Mouse (Mus musculus) embryo, embryonic 10.5 days (tissue): ENCODE data around the gene Ptms.

Experiments used
- DNase-seq: peaks from one replicate; pipeline ENCODE4 v3.0.0-alpha.2; 2015; ENCODE audit warnings: low spot score

Gene Ptms

DNA sequence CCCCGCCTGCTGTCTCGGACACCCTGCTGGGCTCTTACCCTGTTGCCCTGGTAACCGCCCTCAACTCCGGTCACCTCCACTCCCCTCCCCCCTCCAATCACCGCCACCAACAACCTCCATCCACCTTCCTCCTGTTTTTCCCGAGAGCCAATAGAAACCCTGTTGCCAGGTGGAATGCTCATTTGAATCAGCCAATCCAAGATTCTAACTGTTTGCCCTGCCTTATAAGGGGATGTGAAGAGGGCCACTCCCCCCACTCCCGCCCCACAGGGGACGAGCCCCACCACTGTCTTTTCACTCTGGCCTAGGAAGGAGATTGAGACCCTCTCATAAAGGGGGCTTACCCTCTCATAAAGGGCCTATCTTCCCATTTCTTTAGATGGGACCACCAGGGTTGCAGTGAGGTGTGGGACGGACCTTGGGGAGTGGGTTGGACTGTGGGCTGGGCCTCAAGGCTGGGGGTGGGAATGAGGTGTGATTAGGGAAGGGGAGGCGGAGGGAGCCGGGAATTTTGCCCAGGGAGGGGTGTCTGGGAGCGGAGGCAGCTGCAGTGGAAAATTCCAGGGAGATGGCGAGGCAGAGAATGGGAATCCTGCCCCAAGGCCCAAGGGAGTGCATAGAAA is at the start of gene Ptms:
Ptms (minus strand) TSS at position 409 of the 623 bp plus-strand sequence.
- peak; percentile 99 for DNase-seq

DNA sequence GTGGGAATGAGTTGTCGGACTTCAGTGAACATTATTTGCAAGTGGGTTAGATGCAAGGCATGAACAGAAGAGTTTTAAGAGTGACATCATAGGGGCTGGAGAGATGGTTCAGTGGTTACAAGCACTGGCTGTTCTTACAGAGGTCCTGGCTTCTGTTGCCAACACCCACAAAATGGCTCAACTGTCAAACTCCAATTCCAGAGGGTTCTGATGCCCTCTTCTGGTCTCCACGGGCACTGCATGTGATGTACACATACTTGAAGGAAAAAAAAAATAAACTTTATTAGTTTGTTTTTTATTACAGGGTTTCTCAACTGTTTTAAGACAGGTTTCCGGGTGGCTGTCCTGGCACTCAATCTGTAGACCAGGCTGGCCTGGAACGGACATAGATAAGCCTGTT is 47.9 kb upstream of the Ptms start:
- peak; percentile 77 for DNase-seq

DNA sequence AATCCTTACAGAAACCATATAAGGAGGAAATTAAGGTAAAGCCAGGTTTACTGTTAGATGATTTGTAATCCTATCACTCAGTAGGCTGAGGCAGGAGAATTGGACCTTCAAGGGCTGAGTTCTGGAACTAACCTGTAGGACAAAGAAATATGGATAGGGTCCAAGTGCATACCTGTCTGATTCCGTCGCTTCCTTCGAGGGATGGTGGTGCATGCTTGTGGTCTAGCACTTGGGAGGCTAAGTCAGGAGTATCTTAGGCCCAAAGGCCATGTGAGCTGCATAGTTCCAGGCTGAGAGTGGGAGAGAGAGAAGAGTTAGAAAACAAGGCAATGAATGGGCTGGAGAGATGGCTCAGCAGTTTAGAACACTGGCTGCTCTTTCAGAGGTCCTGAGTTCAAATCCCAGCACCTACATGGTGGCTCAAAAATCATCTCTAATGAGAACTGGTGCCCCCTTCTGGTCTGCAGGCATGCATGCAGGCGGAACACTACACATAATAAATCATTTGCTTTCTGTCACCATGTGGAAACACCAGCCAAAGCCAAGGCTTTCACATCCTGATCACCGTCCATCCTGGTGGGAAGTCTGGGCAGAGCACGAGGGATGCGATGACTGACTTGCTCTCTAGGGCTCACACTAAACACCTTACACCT is 46.7 kb upstream of the Ptms start:
- DNase-seq: peak; percentile 6

DNA sequence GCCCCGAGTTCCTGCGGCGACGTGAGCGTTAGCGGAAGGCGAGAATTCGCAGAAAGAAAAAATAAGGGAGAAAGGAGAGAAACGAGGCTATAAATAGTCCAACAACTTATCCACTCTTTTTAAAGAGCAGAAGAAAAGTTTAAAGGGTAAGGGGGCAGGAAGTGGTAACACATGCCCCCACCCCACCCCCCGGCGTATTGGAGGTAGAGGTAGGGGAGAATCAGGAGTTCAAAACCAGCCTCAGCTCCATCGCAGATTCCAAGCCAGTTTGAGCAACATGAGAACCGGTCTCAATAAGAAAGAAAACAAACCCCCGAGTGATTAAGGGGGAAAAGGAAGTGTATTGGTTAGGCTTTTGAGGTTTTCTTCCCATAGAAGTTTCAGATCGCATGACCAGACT is 45.8 kb upstream of the Ptms start:
- peak; percentile 34 for DNase-seq

DNA sequence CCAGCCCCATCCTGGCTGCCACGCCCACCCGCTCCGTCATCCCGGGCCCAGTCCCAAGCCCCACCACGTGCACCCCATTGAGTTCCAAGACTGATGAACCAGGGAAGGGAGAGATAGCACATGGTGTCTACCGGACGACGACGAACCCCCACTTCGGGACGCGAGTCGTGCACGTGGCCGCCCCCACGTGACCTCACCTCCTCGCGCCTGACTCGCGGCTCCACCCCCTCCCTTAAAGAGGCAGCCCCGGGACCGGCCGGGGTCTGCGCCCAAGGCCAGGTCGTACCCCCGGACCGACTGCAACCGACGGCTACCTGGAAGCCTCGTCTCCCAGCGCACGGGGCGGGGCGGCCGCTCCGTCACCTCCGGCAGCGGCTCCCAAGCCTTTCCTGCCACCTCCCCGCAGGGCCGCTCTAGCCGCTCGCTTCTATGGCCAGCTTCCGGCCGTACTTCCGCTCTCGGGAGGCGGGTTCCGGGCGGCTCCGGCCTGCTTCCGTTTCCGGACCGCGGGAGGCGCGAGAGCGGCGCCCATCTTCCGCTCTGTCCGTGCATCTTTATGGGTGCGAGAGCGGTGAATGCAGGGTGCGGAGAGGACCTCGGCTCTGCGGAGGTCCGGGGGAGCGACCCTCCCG is 45.3 kb upstream of the Ptms start, which contains the start of gene Cops7a:
Cops7a (minus strand) TSS at position 451 of the 632 bp plus-strand sequence.
- DNase-seq: peak; percentile 95

DNA sequence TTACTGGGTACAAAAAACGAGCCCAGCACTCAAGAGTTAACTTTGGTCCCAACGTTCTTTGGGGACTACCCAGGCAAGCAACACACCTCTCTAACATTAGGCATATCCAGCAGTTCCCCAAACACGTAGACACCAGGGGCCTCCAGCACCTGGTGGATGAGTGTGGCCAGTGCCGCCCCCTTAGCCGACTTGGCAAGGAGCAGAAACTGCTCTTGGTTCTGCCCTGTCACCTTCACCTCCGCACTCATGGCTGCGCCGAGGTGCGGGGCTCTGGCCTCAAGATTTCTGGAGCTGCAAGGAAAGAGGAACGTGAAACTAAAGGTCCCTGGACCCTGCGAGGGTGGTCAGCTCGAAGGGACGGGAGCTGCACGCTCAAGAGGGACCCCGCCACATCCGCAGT is 44.7 kb upstream of the Ptms start:
- DNase-seq: peak; percentile 11

DNA sequence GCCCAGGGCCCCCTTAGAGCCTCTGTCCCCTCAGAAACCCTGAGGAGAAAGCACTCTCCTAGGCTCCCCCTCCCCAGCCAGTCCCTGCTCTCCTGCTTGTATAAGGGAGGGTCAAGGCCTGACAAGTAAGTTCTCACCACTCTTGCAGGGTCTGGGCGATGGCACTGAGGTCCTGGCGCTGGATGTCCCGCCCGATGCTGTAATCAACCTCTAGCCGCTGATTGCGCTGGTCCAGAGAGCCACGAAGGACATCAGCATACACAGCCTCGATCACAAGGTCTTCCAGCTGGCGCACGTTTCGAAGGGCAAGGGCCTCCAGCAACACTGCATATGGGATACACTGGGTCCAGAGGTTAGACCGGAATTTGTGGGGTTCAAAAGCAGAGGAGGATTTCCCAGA is 41.1 kb upstream of the Ptms start:
- no peak for DNase-seq

DNA sequence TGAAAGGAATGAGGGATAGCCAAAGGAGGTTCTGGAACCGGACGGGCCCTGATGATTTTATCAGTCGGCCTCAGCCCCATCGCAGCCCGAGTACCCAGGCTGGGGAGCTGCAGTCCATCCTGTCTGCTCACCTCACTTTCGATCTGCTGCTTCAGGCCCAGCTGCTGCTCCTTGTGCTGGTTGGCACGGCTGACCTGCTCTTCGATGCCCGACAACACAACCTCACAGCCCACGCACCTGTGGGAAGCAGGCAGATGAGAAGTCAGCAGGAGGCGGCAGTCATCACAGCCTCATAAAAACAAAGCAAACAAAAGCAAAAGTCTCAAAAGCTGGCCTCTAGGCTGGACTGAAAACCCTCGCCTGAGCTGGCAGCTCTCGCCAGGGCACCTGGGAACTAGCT is 40.1 kb upstream of the Ptms start:
- DNase-seq: no peak

DNA sequence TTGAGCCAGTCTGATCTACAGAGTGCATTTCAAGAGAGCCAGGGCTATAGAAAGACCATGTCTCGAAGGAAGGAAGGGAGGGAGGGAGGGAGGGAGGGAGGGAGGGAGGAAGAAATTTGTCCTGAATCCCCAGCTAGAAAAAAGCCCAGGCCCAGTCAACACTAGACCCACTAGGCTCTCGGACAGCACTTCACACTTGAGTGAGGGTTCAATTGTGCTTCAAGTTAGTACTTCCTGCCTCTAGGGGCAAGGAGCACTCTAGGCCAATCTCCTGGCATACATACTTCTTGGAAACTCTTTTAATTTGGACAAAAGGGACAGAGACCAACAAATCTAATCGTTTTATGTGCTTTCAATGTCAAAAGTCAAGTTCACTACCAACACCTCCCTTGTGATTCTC is 38.2 kb upstream of the Ptms start:
- DNase-seq: no peak

DNA sequence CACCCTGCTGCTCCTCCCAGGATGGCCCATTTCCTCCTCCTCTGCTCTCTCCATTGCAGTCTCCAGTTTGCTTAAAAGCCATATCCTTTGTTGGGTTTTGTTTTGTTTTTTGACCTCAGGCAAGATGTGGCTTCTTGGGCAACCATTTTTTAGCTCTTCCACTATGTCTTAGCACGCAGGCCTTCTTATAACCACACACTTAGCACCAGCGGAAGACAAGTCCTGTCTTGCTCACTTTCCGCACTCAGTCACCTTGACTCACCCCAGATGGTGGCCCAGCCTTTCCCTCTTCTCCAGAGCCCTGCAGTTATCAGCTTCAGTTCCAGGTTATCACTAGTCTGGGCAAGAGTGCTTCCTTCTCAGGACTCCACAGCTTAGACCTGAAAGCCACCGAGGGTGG is 35.3 kb upstream of the Ptms start:
- no peak for DNase-seq

DNA sequence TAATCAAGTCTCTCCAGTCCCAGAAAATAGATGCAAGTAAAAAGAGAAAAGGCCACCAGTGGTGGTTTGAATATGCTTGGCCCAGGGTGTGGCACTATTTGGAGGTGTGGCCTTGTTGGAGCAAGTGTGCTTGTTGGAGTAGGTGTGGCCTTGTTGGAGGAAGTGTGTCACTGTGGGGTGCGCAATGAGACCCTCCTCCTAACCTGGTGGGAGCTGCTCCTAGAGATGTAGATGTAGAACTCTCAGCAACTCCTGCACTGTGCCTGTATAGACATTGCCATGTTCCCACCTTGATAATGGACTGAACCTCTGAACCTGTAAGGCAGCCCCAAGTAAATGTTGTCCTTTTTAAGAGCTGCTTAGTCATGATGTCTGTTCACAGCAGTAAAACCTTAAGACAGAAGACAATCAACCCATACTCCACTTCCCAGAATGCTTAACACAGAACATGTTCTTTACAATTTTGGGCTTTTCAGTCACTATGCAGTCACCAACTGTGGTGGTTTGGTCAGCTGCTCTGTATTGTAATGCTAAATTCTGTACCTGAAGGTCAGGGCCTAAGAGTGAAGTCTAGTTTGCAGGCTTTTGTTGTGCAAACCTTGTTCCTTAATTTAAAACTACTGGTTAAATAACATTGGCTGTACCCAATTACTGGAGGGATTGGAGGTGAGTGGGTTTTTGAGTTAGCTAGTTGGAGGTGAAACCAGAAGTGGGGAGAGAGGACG is 34.2 kb upstream of the Ptms start:
- no peak for DNase-seq

DNA sequence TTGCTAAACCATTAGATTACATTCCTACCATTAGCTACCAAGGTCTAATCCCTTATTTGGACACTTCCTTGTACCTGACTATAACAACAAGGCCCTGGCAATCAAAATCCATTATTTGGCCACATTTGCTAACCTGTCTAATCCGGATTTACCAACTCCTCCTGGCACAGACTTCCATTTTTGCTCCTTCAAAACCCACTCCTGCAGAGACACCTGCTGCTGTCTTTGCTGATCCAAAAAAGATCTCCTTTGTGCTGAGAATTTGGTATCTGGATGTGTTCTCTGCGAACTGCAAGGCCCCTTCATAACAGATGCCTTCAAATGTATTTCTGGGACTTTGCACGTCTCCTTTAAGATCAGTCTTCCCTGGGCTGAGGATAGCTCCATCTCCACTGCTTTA is 23.6 kb upstream of the Ptms start:
- no peak for DNase-seq

DNA sequence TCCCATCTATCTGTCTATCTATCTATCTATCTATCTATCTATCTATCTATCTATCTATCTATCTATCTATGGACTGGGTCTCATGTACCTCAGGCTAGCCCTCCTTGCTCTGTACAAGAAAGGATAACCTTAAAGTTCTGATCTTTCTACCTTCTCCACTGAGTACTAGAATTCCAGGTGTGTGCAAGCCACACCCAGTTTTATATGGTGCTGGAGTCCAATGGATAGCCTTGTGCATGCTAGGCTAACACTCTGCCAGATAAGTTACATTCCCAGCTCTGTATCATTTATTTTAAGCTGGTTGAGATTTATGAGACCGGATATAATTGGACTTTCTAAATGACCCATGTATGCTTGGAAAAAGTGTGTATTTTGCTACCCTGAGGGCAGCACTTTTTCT is 21.8 kb upstream of the Ptms start:
- DNase-seq: no peak

DNA sequence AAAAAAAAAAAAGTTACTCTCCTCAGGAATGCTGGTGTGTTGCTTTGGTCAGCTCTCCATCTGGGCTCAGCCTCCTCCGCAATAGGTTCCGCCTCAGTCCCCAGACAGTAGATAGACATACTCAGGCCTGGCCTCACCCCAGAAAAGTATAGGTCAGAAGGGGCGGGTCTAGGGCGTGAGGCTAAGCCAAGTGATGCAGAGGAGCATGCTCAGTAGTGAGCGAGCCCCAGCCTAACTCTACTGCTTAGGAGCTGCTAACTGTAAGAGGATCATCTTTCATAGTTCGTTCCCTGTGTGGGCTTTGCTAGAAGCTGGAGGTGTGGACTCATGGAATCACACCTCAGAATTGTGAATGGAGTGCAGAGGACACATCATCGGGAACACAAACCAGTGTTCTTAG is 18.7 kb upstream of the Ptms start:
- no peak for DNase-seq

DNA sequence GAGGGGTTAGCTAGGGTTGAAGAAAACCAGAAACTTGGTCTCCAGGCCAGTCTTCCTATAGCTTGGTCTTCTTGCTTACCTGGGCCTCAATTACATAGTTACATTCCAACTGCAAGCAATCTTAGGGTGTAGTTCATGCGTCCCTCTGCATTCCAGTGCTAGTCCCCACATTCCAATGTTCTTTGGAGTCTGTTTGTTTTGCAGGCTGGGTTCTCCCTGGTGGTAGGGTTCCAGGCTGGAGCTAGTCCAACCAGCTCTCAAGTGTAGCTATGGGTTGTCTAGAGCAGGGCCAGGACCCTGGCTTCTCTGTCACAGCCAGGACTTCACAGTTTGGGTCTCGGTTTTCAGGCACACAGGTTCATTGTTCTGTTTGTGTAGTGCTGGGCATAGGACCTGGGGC is 17.6 kb upstream of the Ptms start:
- DNase-seq: no peak

DNA sequence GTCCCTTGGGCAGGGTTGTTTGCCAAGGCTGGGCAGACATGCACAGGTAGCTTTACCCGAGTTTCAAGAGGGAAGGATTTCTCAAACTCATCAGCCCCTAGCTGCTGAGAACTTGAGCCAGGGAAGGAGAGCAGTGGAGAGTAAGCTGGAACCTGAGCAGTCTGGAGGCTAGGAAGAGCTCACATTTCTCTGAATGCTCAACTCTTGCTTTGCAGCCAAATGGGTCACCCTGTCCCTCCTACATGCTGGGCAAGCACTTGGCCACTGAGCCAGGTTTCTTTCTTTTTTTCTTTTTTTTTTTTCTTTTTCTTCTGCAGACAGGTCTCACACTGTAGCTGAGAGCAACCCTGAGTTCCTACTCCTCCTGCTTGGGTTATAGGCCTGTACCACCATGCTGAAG is 16.8 kb upstream of the Ptms start:
- DNase-seq: no peak

DNA sequence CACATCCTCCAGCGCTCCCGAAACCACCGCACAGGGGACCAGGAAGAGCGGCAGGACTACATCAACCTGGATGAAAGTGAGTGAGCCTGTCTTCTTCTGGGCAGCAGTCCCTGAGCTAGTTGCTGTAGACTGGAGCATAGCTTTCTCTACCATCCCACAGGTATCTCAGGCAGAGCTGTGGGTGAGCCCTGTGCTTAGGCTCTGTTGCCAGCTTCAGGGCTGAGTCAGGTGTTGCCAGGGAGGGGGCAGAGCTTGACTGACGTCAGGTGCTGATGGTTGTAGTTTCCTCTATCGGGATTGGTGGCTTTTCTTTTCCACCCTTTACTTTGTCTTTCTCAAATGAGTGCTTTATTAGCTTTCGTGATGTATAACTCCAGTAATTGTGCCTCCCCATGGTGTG is 14.8 kb upstream of the Ptms start:
- DNase-seq: no peak

DNA sequence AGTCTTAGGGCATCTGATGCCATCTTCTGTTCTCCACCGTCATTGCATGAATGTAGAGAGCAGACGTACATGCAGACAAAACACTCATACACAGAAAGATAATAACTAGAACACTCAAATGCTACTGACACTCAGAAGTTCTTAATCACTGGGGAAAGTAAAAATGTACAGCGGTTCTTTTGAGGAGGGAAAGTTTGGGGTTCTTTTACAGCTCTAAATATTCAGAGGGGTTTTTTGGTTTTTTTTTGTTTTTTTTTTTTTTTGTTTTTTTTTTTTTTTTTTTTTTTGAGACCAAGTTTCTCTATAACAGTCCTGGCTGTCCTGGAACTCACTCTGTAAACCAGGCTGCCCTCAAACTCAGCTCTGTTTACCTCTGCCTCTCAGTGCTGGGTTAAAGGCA is 13.2 kb upstream of the Ptms start:
- DNase-seq: no peak

DNA sequence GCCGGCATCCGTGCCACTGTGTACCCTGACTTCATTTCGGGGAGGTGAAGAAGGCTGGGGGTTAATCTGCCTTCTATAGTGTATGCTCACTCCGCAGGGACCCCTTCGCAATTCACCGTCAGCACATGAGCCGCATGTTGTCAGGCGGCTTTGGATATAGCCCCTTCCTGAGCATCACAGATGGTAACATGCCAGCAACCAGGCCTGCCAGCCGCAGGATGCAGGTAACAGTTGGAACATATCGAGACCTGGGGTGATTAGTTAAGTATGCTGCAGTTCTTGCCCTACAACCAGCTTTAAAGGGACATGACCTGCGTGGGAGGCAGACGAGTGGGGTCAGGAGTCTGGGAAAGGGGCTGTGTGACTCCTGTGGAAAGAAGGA is 12.4 kb upstream of the Ptms start:
- DNase-seq: no peak

DNA sequence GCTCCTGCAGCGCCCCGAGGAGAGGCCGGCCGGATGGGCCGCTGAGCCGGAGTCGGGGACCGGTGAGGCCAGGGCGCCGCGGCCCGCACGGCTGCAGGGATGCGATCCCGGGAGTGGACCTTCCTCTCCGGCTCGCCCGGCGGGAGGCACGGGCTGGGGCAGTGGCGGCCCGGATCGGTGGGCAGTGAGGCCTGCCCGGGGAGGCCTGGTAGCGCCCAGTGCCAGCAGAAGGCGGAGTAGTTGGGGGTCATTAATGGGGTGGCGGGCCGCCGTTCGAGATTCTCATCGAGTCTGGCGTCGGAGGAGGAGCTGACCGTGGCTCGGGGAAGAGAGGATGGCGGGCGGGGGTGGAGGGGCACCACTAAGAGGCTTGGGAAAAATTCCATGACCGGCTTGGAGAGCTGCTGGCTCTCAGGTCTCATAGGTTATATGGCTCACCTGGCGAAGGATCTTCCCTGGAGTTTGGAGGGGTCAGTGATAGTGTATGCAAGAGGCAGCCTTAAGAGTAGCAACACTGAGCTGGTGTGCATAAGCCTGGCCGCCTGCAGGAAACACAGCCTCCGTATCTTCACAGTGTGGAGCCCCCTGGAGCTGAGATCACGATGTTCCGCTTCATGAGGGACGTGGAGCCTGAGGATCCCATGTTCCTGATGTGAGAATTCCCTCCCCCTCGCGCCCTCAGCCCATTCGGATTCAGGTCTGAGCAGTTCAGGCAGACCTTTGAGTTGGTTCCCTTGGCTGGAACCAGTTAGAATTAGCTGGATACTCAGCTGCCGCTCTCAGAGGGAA is 11.8 kb upstream of the Ptms start:
- DNase-seq: peak; percentile 62

DNA sequence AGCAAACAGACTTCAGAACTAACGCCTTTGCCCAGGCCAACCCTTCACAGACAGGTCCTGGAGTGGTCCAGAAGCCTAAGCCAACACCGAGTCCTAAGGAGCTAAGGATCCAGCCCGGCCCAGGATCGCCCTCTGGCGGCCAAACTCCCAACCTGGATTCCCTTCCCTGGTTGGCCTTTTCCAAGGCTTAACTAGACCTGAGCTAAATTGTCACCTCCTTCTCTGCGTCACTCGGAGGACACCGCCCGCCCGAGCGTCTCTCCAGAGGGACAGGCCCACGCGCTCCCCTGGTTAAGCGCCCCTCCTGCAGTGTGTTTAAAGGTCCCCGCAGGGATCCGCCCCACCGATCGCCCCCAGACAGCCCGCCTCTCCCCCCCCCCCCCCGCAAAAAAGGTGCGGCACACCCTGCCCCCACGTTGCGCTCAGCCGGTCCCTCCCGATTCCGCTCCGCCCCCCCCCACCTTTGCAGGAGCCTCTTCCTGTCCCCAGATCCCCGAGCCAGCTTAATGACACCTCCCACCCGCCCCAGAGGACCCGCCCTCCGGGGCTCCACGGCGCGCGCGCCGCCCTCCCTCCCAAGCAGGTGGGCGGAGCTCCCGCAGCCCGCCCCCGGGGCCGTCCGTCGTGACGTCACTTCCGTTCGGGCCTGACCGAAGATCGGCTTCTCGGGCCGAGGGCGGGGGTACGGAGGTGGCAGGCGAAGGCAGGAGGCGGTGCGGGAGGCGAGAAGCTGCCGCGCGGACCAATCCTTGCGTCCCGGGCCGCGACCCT is 11.0 kb upstream of the Ptms start, which contains the start of gene Mlf2:
Mlf2 (plus strand) TSS at position 633 of the 771 bp plus-strand sequence.
- DNase-seq: peak; percentile 98
